Mouse (Mus musculus) heart, embryonic 11.5 days (tissue): ENCODE results near the gene Mon2. TPM values are rescaled to one million over a fixed set of nuclear protein-coding genes. Genes with fewer than 3 reads are reported as not detected.

ENCODE experiments used
- ATAC-seq: fragments of 200-750 bp; cut with Nextera tagmentation; replicated peaks from 2 replicates; pipeline ENCODE4 v1.8.0; 2017; ENCODE audit warnings: moderate library complexity; ENCODE audit not compliant: insufficient number of reproducible peaks, low FRiP score, low TSS enrichment
- H3K27ac ChIP-seq: fragments of 300-500 bp; sonication (generic); 2 replicates; pipeline ENCODE4 v1.5.1; 2014; ENCODE audit warnings: mild to moderate bottlenecking, low read depth, low read length
- H3K27me3 ChIP-seq: fragments of 300-500 bp; sonication (generic); 2 replicates; pipeline ENCODE4 v1.6.1; 2014; ENCODE audit warnings: mild to moderate bottlenecking, low read length, mixed read lengths; ENCODE audit not compliant: control insufficient read depth, insufficient read depth
- H3K36me3 ChIP-seq: fragments of 300-500 bp; sonication (generic); 2 replicates; pipeline ENCODE4 v1.6.1; 2014; ENCODE audit warnings: mild to moderate bottlenecking, low read length, moderate library complexity, mixed read lengths; ENCODE audit not compliant: control insufficient read depth, insufficient read depth
- H3K4me1 ChIP-seq: fragments of 300-500 bp; sonication (generic); 2 replicates; pipeline ENCODE4 v1.6.1; 2014; ENCODE audit warnings: low read length; ENCODE audit not compliant: control insufficient read depth, insufficient read depth
- H3K4me2 ChIP-seq: fragments of 300-500 bp; sonication (generic); 2 replicates; pipeline ENCODE4 v1.6.1; 2014; ENCODE audit warnings: mild to moderate bottlenecking, moderate library complexity
- H3K4me3 ChIP-seq: fragments of 300-500 bp; sonication (generic); 2 replicates; pipeline ENCODE4 v1.5.1; 2014; ENCODE audit warnings: low read depth, low read length
- H3K9ac ChIP-seq: fragments of 300-500 bp; sonication (generic); 2 replicates; pipeline ENCODE4 v1.6.1; 2014; ENCODE audit warnings: mild to moderate bottlenecking, low read depth, low read length, moderate library complexity
- H3K9me3 ChIP-seq: fragments of 300-500 bp; sonication (generic); replicated peaks from 2 replicates; pipeline ENCODE4 v1.6.1; 2016; ENCODE audit warnings: low read length; ENCODE audit not compliant: control insufficient read depth
- WGBS: fragments of 180-500 bp; shearing (Covaris S2); extraction: QIAGEN DNeasy Blood & Tissue Kit; methylation state at CpG from one replicate; pipeline ENCODE4 v1.1.7; 2014; ENCODE audit not compliant: insufficient replicate concordance; 5-methylcytosine and 5-hydroxymethylcytosine counted together
- polyA plus RNA-seq: library from polyadenylated mRNA; unstranded; fragments of >200 nt; fragmentation: Nextera tagmentation; extraction: Ambion mirVana; gene quantifications from 2 replicates; pipeline ENCODE4 v1.2.1, GENCODE M21; 2014

Gene Mon2
- polyA plus RNA-seq, 1 experiment from 2014 or later = 23.7 TPM

DNA sequence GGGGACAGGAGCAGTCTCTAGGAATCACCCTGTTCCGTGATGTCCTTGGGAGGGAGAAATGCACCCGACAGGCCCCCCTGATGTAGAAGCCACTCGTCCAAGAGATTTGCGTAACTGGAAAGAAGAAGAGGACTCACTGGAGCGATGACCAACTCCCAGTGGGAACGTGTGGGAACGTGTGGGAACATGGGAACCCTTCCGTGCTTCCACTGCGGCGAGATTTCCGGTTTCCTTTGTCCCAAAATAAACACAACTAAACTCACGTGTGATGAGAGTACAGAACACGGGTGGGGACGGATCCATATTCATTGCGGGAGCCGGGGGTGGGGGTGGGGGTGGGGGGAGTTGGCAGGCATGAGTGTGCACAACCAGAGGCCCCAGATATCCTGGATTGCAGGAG, 116.1 kb downstream of the Mon2 start:
- Histone ChIP-seq H3K4me2 (0 out of 2 replicates have a peak overlapping the region, but pooled peaks have one; percentile 38), H3K27ac (no peak overlapping the region), H3K4me1 (peaks cover 5% of the 10 kb centered on the region; the same call in 1 of the 2 replicates), H3K9ac (no peak overlapping the region), H3K36me3 (no peaks in the 10 kb centered on the region), H3K9me3 (no peaks in the 10 kb centered on the region), H3K27me3 (no peaks in the 10 kb centered on the region), H3K4me3 (no peak overlapping the region)
- 75% methylated on average over 16 of the region's 16 CpGs for WGBS
- ATAC-seq = no peak

DNA sequence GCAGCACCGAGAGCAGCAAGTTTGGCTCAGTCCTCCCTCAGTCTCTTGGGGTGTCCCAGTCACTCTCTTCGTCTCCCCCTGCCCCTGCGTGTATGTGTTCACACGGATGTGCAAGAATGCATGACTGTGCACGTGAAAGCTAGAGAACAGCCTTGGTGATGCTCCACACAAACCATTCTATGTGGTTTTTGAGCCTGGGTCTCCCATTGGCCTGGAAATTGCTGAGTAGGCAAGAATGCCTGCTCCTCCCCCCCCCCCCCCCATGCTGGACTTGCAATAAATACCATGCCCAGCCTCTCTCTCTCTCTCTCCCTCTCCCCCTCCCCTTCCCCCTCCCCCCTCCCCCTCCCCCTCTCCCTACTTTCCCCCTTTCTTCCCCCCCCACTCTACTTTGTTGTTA, 117.6 kb downstream of the Mon2 start:
- Histone ChIP-seq H3K27me3 (no peaks in the 10 kb centered on the region), H3K4me2 (no peak overlapping the region), H3K4me3 (no peak overlapping the region), H3K36me3 (no peaks in the 10 kb centered on the region), H3K27ac (no peak overlapping the region), H3K9me3 (no peaks in the 10 kb centered on the region), H3K9ac (no peak overlapping the region), H3K4me1 (no peaks in the 10 kb centered on the region; the same call in 1 of the 2 replicates)
- ATAC-seq = 0 out of 2 replicates have a peak, but pooled peaks have one; percentile 22
- WGBS = 83% methylated on average over 5 of the region's 5 CpGs

DNA sequence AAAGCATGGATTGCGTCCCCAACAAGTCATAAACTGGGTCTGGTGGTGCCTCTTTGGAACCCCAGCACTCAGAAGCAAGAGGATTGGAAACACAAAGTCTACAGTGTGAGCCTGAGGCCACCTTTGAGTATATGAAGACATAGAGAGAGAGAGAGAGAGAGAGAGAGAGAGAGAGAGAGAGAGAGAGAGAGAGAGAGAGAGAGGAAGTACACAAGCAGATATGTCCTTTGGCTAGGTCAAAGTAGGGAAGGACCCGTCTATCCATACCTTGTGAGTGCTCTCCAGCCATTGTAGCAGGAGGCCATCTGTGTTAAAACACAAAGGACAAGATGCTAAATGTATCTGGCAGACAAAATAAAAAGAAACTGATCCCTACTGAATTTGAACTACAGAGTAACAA, 118.4 kb downstream of the Mon2 start:
- Histone ChIP-seq H3K9ac (no peak overlapping the region), H3K4me1 (no peaks in the 10 kb centered on the region), H3K36me3 (no peaks in the 10 kb centered on the region), H3K9me3 (no peaks in the 10 kb centered on the region), H3K4me3 (no peak overlapping the region), H3K27me3 (no peaks in the 10 kb centered on the region), H3K27ac (no peak overlapping the region), H3K4me2 (no peak overlapping the region)
- 74% methylated on average over 2 of the region's 2 CpGs for WGBS
- ATAC-seq = no peak

DNA sequence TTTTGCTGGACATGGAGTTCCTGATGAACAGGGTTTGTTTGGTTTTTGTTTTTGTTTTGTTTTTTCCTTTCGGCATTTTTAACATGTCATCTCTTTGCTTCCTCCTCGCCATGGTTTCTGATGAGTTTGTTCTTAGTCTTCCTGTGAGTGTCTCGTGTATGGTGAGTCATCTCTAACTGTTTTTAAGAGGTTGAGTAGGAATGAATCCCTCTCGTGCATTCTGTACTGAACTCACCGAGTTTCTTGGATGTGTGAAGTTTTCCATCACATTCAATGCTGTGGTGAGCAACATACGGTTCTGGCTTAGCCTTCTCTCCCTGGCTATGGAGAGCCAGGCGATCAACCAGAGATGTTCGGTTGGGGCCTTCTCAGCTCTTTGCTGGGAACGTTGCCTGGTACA, 122.7 kb downstream of the Mon2 start:
- Histone ChIP-seq H3K27ac (no peak overlapping the region), H3K4me3 (no peak overlapping the region), H3K4me1 (no peaks in the 10 kb centered on the region), H3K9me3 (no peaks in the 10 kb centered on the region), H3K9ac (no peak overlapping the region), H3K4me2 (no peak overlapping the region), H3K36me3 (no peaks in the 10 kb centered on the region), H3K27me3 (no peaks in the 10 kb centered on the region)
- 85% methylated on average over 9 of the region's 9 CpGs for WGBS
- ATAC-seq = no peak

DNA sequence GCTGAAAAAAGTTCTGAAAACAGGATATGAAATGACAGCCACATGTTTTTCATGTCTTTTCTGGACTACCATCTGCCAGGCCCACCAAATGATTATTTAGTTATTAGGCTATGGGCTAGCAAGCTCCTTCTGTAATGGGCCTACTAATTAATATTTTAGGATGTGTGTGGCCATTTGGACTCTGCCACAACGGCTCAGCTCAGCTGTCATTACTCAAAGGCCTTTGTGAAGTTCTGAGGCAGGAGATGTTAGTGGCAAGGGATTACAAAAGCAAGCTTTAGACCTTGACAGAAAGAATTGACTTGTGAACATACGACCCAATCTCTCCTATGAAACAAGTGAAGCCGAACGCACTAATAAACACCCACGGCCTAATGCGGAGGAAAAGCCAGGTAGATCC, 125.3 kb downstream of the Mon2 start:
- H3K4me2 ChIP-seq = no peak overlapping the region
- H3K27me3 ChIP-seq = no peaks in the 10 kb centered on the region
- H3K27ac ChIP-seq = no peak overlapping the region
- no peaks in the 10 kb centered on the region for H3K36me3 ChIP-seq
- 86% methylated on average over 6 of the region's 6 CpGs for WGBS
- no peak for ATAC-seq
- no peaks in the 10 kb centered on the region for H3K9me3 ChIP-seq
- no peak overlapping the region for H3K4me3 ChIP-seq
- no peaks in the 10 kb centered on the region for H3K4me1 ChIP-seq
- no peak overlapping the region for H3K9ac ChIP-seq

DNA sequence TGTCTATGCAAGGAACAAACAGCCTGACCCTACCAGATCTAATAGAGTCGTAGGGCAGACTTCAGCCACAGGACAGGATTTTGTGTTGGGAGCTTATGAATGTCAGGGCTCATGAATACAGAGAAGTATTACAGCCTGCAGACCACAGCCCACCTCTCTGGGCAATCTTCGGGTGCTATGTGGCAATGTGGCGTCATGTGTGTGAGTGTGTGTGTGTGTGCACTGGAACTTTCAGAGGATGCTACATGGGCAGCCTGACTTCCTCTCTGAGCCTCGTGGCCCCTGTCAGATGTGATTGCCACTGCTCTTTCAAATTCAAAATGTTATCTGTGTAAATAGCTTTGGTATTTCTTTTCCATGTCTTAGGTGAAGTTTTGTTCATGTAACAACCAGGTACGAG, 131.4 kb downstream of the Mon2 start:
- no peaks in the 10 kb centered on the region for H3K27me3 ChIP-seq
- H3K4me2 ChIP-seq = no peak overlapping the region
- 69% methylated on average over 5 of the region's 5 CpGs for WGBS
- no peak overlapping the region for H3K9ac ChIP-seq
- H3K27ac ChIP-seq = no peak overlapping the region
- peaks cover 2% of the 10 kb centered on the region; the same call in 1 of the 2 replicates for H3K4me1 ChIP-seq
- H3K36me3 ChIP-seq = no peaks in the 10 kb centered on the region
- no peak for ATAC-seq
- H3K4me3 ChIP-seq = no peak overlapping the region
- H3K9me3 ChIP-seq = no peaks in the 10 kb centered on the region

DNA sequence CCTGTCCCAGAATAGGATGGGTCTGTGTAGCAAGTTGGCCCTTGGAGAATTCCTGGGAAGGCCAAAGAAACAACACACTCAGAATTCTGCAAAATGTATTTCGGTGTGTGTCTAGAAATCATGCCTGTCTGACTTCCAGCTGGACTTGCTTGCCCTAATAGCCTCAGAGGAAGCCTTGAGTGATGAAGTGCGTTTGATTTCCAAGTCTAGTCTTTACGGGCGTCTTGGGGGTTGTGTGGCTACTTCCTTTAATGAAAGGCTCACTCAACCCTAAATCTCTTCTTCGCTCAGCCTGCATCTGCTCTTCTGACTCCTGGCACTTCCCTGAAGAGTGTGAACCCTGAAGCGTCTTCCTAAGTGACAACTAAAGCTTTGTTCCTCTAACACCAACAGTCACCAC, 132.5 kb downstream of the Mon2 start:
- Histone ChIP-seq H3K4me1 (peaks cover 2% of the 10 kb centered on the region; the same call in 1 of the 2 replicates), H3K36me3 (no peaks in the 10 kb centered on the region), H3K4me2 (no peak overlapping the region), H3K9me3 (no peaks in the 10 kb centered on the region), H3K27me3 (no peaks in the 10 kb centered on the region), H3K4me3 (no peak overlapping the region), H3K27ac (no peak overlapping the region), H3K9ac (no peak overlapping the region)
- WGBS = 50% methylated on average over 6 of the region's 6 CpGs
- ATAC-seq = no peak

DNA sequence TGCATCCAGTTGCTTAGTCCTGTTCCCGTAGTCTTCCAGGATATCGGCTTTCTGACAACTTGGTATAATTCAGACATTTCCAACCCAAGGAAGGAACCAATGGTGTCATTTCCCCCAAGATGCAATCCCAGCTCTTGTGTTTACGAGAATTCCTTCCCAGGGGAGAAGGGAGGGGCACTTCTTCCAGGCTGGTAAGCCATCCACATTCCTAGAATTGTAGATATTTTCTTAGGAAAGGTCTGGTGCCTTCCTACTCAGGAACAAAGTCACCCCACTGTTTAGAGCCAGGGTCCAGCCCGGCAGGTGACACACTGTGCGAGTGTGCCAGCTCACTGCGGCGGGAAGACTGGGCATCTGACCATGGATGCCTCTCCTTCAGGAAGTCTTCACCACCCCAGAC, 133.5 kb downstream of the Mon2 start:
- Histone ChIP-seq H3K9me3 (no peaks in the 10 kb centered on the region), H3K9ac (no peak overlapping the region), H3K4me1 (peaks cover 2% of the 10 kb centered on the region; the same call in 1 of the 2 replicates), H3K4me3 (no peak overlapping the region), H3K27me3 (no peaks in the 10 kb centered on the region), H3K27ac (no peak overlapping the region), H3K36me3 (no peaks in the 10 kb centered on the region), H3K4me2 (no peak overlapping the region)
- ATAC-seq = no peak
- 73% methylated on average over 7 of the region's 7 CpGs for WGBS
